Mouse (Mus musculus): Measurements from ENCODE around the gene Gcg.

DNA sequence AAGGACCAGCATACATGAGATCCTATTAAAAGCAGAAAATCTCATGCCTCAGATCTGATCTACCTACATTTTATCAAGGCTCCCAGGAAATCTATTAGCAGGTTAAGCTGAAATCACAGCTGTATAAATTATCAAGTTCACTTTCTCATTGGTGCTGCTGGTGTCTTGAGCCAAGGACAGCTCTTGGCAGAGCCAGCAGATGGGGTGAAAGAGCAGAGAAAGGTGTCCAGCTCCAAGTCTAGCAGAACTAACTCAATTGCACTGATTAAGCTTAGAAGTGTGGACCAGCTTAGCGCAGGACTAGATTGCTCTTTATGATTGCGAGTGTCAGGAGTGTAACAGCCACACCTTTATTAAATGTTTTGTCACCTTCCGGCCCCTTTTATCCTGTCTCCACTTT lies 1.5 kb upstream of the Gcg start:
- TF ChIP-seq CTCF (IDR thresholded peaks at IDR 0.05; ENCODE audit: extremely low read depth, insufficient read length, insufficient replicate concordance, low read depth, low read length) = no peak
- TF ChIP-seq POLR2A (IDR thresholded peaks at IDR 0.05; ENCODE audit: low read depth, low read length) = no peak

All from small intestine, adult 2 months (tissue).